Mouse (Mus musculus) embryonic facial prominence, embryonic 10.5 days (tissue): Measurements from ENCODE around the gene Dpf3. TPM values are rescaled to one million over a fixed set of nuclear protein-coding genes. Genes with fewer than 3 reads are reported as not detected.

Experiments
- DNase-seq: peaks from one replicate; pipeline ENCODE4 v3.0.0-alpha.2; 2017; ENCODE audit warnings: low spot score
- H3K27ac ChIP-seq: fragments of 300-500 bp; sonication (generic); replicated peaks from 2 replicates; pipeline ENCODE4 v1.5.1; 2016; ENCODE audit warnings: mild to moderate bottlenecking
- H3K27me3 ChIP-seq: fragments of 300-500 bp; sonication (generic); replicated peaks from 2 replicates; pipeline ENCODE4 v1.6.1; 2016; ENCODE audit warnings: low read depth, mild to moderate bottlenecking; ENCODE audit not compliant: poor library complexity, severe bottlenecking
- H3K36me3 ChIP-seq: fragments of 300-500 bp; sonication (generic); replicated peaks from 2 replicates; pipeline ENCODE4 v1.6.1; 2016; ENCODE audit warnings: mild to moderate bottlenecking, moderate library complexity
- H3K4me1 ChIP-seq: fragments of 300-500 bp; sonication (generic); 2 replicates; pipeline ENCODE4 v1.6.1; 2016
- H3K4me3 ChIP-seq: fragments of 300-500 bp; sonication (generic); 2 replicates; pipeline ENCODE4 v1.5.1; 2016; ENCODE audit warnings: mild to moderate bottlenecking, moderate library complexity
- H3K9me3 ChIP-seq: fragments of 300-500 bp; sonication (generic); 2 replicates; pipeline ENCODE4 v1.6.1; 2016; ENCODE audit warnings: mild to moderate bottlenecking
- WGBS: fragments of 180-500 bp; shearing (Covaris S2); methylation state at CpG from one replicate; pipeline ENCODE4 v1.1.7; 2016; 5-methylcytosine and 5-hydroxymethylcytosine counted together
- polyA plus RNA-seq: library from polyadenylated mRNA; unstranded; fragments of >200 nt; fragmentation: Nextera tagmentation; extraction: Ambion mirVana; gene quantifications from 2 replicates; pipeline ENCODE4 v1.2.1, GENCODE M21; 2016

Dpf3 gene
- polyA plus RNA-seq, 1 experiment from 2014 or later, result 2.8 TPM

GRCm38 (mm10) chr12:83424086-83424719 lies 63.3 kb downstream of the Dpf3 start:
- H3K9me3 ChIP-seq, result peaks cover 3% of the 10 kb centered on the region; the same call in 1 of the 2 replicates
- no peak overlapping the region for H3K4me3 ChIP-seq
- H3K27ac ChIP-seq, result no peak overlapping the region
- H3K4me1 ChIP-seq, result peaks cover 27% of the 10 kb centered on the region
- no peaks in the 10 kb centered on the region for H3K27me3 ChIP-seq
- no peaks in the 10 kb centered on the region for H3K36me3 ChIP-seq
- 75% methylated on average over 12 of the region's 12 CpGs for WGBS
- no peak for DNase-seq

- H3K4me1 ChIP-seq, result peaks cover 2% of the 10 kb centered on the region; the same call in 1 of the 2 replicates
- H3K4me3 ChIP-seq, result no peak overlapping the region
- no peaks in the 10 kb centered on the region for H3K27me3 ChIP-seq
- H3K36me3 ChIP-seq, result no peaks in the 10 kb centered on the region
- no peak overlapping the region for H3K27ac ChIP-seq
- 87% methylated on average over 5 of the region's 5 CpGs for whole genome bisulfite sequencing
- peaks cover 3% of the 10 kb centered on the region; the same call in 1 of the 2 replicates for H3K9me3 ChIP-seq
- no peak for DNase-seq
Observed at GRCm38 (mm10) chr12:83420346-83420745, 67.2 kb downstream of the Dpf3 start.

GRCm38 (mm10) chr12:83415207-83415606 lies 72.3 kb downstream of the Dpf3 start:
- Histone ChIP-seq H3K4me3 (no peak overlapping the region), H3K4me1 (peaks cover 6% of the 10 kb centered on the region; the same call in 1 of the 2 replicates), H3K27me3 (no peaks in the 10 kb centered on the region; the same call in 1 of the 2 replicates), H3K27ac (no peak overlapping the region), H3K36me3 (no peaks in the 10 kb centered on the region), H3K9me3 (no peaks in the 10 kb centered on the region)
- 79% methylated on average over 4 of the region's 4 CpGs for whole genome bisulfite sequencing
- no peak for DNase-seq

- Histone ChIP-seq H3K36me3 (no peaks in the 10 kb centered on the region), H3K4me3 (no peak overlapping the region), H3K27ac (no peak overlapping the region), H3K9me3 (no peaks in the 10 kb centered on the region), H3K27me3 (no peaks in the 10 kb centered on the region; the same call in 1 of the 2 replicates), H3K4me1 (peaks cover 6% of the 10 kb centered on the region; the same call in 1 of the 2 replicates)
- DNase-seq, result no peak
- WGBS, result 93% methylated on average over 5 of the region's 5 CpGs
Observed at GRCm38 (mm10) chr12:83413684-83414083, 73.8 kb downstream of the Dpf3 start.

GRCm38 (mm10) chr12:83411721-83412521 lies 75.6 kb downstream of the Dpf3 start:
- Histone ChIP-seq H3K9me3 (no peaks in the 10 kb centered on the region), H3K4me1 (peaks cover 6% of the 10 kb centered on the region; the same call in 1 of the 2 replicates), H3K4me3 (no peak overlapping the region), H3K36me3 (no peaks in the 10 kb centered on the region), H3K27ac (no peak overlapping the region), H3K27me3 (no peaks in the 10 kb centered on the region; the same call in 1 of the 2 replicates)
- DNase-seq, result no peak
- 55% methylated on average over 17 of the region's 17 CpGs for WGBS

GRCm38 (mm10) chr12:83411032-83411431 lies 76.5 kb downstream of the Dpf3 start:
- peaks cover 6% of the 10 kb centered on the region; the same call in 1 of the 2 replicates for H3K4me1 ChIP-seq
- no peak overlapping the region for H3K27ac ChIP-seq
- WGBS, result 83% methylated on average over 5 of the region's 5 CpGs
- H3K9me3 ChIP-seq, result no peaks in the 10 kb centered on the region
- no peaks in the 10 kb centered on the region for H3K36me3 ChIP-seq
- H3K4me3 ChIP-seq, result no peak overlapping the region
- no peaks in the 10 kb centered on the region; the same call in 1 of the 2 replicates for H3K27me3 ChIP-seq
- no peak for DNase-seq

- Histone ChIP-seq H3K36me3 (no peaks in the 10 kb centered on the region), H3K9me3 (no peaks in the 10 kb centered on the region), H3K27me3 (no peaks in the 10 kb centered on the region), H3K4me1 (no peaks in the 10 kb centered on the region), H3K4me3 (no peak overlapping the region), H3K27ac (no peak overlapping the region)
- 93% methylated on average over 12 of the region's 12 CpGs for WGBS
- no peak for DNase-seq
Observed at GRCm38 (mm10) chr12:83405374-83406125, 82.0 kb downstream of the Dpf3 start.

- no peak overlapping the region for H3K4me3 ChIP-seq
- 80% methylated on average over 5 of the region's 5 CpGs for WGBS
- no peaks in the 10 kb centered on the region for H3K9me3 ChIP-seq
- H3K27ac ChIP-seq, result no peak overlapping the region
- H3K27me3 ChIP-seq, result no peaks in the 10 kb centered on the region
- H3K4me1 ChIP-seq, result no peaks in the 10 kb centered on the region
- no peaks in the 10 kb centered on the region for H3K36me3 ChIP-seq
- no peak for DNase-seq
Observed at GRCm38 (mm10) chr12:83402270-83402669, 85.2 kb downstream of the Dpf3 start.

GRCm38 (mm10) chr12:83392011-83392410 lies 95.5 kb downstream of the Dpf3 start:
- peaks cover 7% of the 10 kb centered on the region for H3K4me1 ChIP-seq
- H3K27me3 ChIP-seq, result no peaks in the 10 kb centered on the region
- no peaks in the 10 kb centered on the region for H3K36me3 ChIP-seq
- no peaks in the 10 kb centered on the region for H3K9me3 ChIP-seq
- H3K27ac ChIP-seq, result no peak overlapping the region
- WGBS, result 89% methylated on average over 16 of the region's 16 CpGs
- H3K4me3 ChIP-seq, result no peak overlapping the region
- no peak for DNase-seq

GRCm38 (mm10) chr12:83387554-83387953 lies 100.0 kb downstream of the Dpf3 start:
- Histone ChIP-seq H3K27ac (no peak overlapping the region), H3K9me3 (no peaks in the 10 kb centered on the region), H3K27me3 (no peaks in the 10 kb centered on the region), H3K4me1 (peaks cover 14% of the 10 kb centered on the region), H3K4me3 (no peak overlapping the region), H3K36me3 (no peaks in the 10 kb centered on the region)
- 26% methylated on average over 3 of the region's 3 CpGs for WGBS
- DNase-seq, result no peak

GRCm38 (mm10) chr12:83381072-83381471 lies 106.4 kb downstream of the Dpf3 start:
- Histone ChIP-seq H3K27ac (no peak overlapping the region), H3K4me3 (no peak overlapping the region), H3K4me1 (peaks cover 6% of the 10 kb centered on the region; the same call in 1 of the 2 replicates), H3K9me3 (no peaks in the 10 kb centered on the region), H3K36me3 (no peaks in the 10 kb centered on the region), H3K27me3 (no peaks in the 10 kb centered on the region)
- WGBS, result 91% methylated on average over 7 of the region's 7 CpGs
- DNase-seq, result no peak

- 72% methylated on average over 3 of the region's 3 CpGs for WGBS
- DNase-seq, result no peak
- Histone ChIP-seq H3K4me3 (no peak overlapping the region), H3K9me3 (no peaks in the 10 kb centered on the region), H3K27me3 (no peaks in the 10 kb centered on the region), H3K4me1 (peaks cover 4% of the 10 kb centered on the region; the same call in 1 of the 2 replicates), H3K36me3 (no peaks in the 10 kb centered on the region), H3K27ac (no peak overlapping the region)
Observed at GRCm38 (mm10) chr12:83380016-83380415, 107.5 kb downstream of the Dpf3 start.
